Mouse (Mus musculus): ENCODE results near the gene Tmem43.

- TF ChIP-seq CTCF (IDR thresholded peaks at IDR 0.05; ENCODE audit: low read depth, low read length) (no peak), POLR2A (IDR thresholded peaks at IDR 0.05; ENCODE audit: borderline replicate concordance, low read depth, low read length) (no peak)
Measured at GRCm38 (mm10) chr6:91472868-91473804, at the start of gene Tmem43, which contains the start of gene Chchd4.

Data from bone marrow macrophage, adult 2 months (primary cell).